Mouse (Mus musculus): Measurements from ENCODE around the gene Fam19a1. TPM values are rescaled to one million over a fixed set of nuclear protein-coding genes. Genes with fewer than 3 reads are reported as not detected.

Fam19a1 gene
- 43.5 and 46.4 TPM in 2 replicates for polyA plus RNA-seq (2014; fragmentation: Nextera tagmentation; extraction: Ambion mirVana)

DNA sequence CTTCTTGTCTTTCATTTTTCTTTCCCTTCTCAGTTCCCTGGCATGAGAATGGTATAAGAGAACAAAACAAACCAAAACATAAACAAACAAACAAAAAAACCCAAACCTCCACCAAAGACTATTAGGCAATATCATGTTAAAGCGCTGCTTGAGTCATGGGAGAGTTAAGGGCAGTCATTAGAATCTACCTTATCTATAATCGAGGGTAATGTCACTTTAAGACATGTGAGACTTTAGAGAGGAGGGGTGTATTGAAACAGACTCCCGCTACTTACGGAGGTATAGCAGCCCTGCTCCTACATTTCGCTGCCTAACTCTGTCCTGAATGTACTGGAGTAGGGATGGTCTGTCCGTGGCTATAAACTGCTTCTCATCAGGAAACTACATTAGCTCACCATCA, at the start of gene Fam19a1:
Gene Fam19a1, plus strand, starts transcription at position 301 of the 400 bp plus-strand sequence.
- no peaks in the 10 kb centered on the region for H3K9me3 ChIP-seq (ENCODE audit: control insufficient read depth, low read length)
- peak within 1 kb of the TSS; percentile 28; the same call in 1 of the 2 replicates for H3K27ac ChIP-seq (ENCODE audit: low read depth, low read length)
- H3K9ac ChIP-seq (replicated peaks; ENCODE audit: low read depth, low read length) = peak within 1 kb of the TSS; percentile 25; the same call in 1 of the 2 replicates
- ATAC-seq (ENCODE audit: low read depth) = no peak
- H3K27me3 ChIP-seq (ENCODE audit: control insufficient read depth, insufficient read depth, low read length) = no peaks in the 10 kb centered on the region
- H3K4me3 ChIP-seq (ENCODE audit: low read depth, low read length) = peak within 1 kb of the TSS; percentile 45
- H3K36me3 ChIP-seq (ENCODE audit: control insufficient read depth, insufficient read depth, low read length) = no peaks in the 10 kb centered on the region
- H3K4me1 ChIP-seq (ENCODE audit: control insufficient read depth, insufficient read depth, low read length) = peaks cover 14% of the 10 kb centered on the region
- WGBS = 27% methylated on average over 6 of the region's 6 CpGs
- peak within 1 kb of the TSS; percentile 79 for H3K4me2 ChIP-seq (ENCODE audit: low read depth, low read length)

DNA sequence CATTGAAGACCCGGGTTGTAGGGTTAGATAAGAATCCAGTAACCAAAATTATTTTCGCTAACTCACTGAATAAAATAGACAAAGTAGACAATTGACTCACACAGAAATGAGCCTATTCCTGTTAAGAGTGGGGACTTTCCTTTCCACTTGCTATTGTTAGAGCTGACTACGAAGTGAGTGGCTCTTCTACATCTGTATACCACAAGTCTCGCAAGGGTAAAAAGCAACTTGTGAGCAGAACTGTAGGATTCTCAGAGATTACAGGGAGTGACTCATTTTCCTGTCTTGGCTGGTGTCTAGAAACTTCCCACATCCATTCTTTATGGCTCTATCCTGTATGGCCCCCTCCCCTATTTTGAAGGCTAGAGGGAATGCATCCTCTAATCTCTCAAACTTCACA, 41.9 kb upstream of the Fam19a1 start:
- no peak overlapping the region for H3K9ac ChIP-seq (replicated peaks; ENCODE audit: low read depth, low read length)
- no peak overlapping the region for H3K27ac ChIP-seq (ENCODE audit: low read depth, low read length)
- WGBS = 92% methylated on average over 4 of the region's 4 CpGs
- no peaks in the 10 kb centered on the region for H3K36me3 ChIP-seq (ENCODE audit: control insufficient read depth, insufficient read depth, low read length)
- ATAC-seq (ENCODE audit: low read depth) = no peak
- H3K27me3 ChIP-seq (ENCODE audit: control insufficient read depth, insufficient read depth, low read length) = no peaks in the 10 kb centered on the region
- H3K9me3 ChIP-seq (ENCODE audit: control insufficient read depth, low read length) = no peaks in the 10 kb centered on the region
- H3K4me3 ChIP-seq (ENCODE audit: low read depth, low read length) = no peak overlapping the region
- no peaks in the 10 kb centered on the region for H3K4me1 ChIP-seq (ENCODE audit: control insufficient read depth, insufficient read depth, low read length)
- H3K4me2 ChIP-seq (ENCODE audit: low read depth, low read length) = no peak overlapping the region

DNA sequence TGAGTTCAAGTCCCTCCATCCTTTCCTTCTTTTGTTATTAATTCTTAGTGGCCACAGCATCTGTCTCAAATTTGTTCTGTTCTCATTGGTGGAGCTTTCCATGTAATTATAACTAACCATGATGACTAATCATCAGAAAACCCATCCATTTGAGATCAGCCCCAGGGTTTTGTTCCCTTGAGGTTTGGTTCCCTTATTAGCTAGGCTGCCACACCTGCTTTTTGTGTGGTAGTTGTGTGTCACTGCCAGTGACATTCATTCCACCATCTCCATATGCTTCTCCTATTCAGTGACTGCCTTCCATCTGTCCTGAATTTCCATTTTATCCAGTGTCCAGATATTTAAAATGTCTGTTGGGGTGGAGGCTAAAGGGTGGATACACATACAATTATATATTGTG, 41.4 kb upstream of the Fam19a1 start:
- Histone ChIP-seq H3K9ac (replicated peaks; ENCODE audit: low read depth, low read length) (no peak overlapping the region), H3K9me3 (ENCODE audit: control insufficient read depth, low read length) (no peaks in the 10 kb centered on the region), H3K36me3 (ENCODE audit: control insufficient read depth, insufficient read depth, low read length) (no peaks in the 10 kb centered on the region), H3K4me2 (ENCODE audit: low read depth, low read length) (no peak overlapping the region), H3K4me1 (ENCODE audit: control insufficient read depth, insufficient read depth, low read length) (no peaks in the 10 kb centered on the region), H3K27ac (ENCODE audit: low read depth, low read length) (no peak overlapping the region), H3K4me3 (ENCODE audit: low read depth, low read length) (no peak overlapping the region), H3K27me3 (ENCODE audit: control insufficient read depth, insufficient read depth, low read length) (no peaks in the 10 kb centered on the region)
- ATAC-seq (ENCODE audit: low read depth) = no peak

DNA sequence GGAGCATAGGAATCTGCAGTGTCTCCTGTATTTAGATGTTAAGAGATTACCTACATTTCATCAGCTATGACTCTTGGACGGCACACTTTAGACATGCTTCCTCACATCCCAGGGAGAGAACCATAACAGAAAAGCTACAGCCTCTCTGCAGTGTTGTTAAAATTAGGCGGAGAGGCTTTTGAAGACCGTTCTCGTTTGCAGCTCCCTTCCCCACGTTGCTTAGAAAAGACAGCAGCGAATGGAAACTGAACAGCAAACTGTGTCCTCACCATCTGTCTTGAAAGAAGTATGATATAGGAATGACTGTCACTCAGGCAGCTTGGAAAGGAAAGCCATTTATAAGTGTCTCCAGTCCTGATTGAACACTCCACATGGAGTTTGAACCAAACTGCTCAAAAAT, 23.0 kb upstream of the Fam19a1 start:
- H3K9ac ChIP-seq (replicated peaks; ENCODE audit: low read depth, low read length) = no peak overlapping the region
- H3K36me3 ChIP-seq (ENCODE audit: control insufficient read depth, insufficient read depth, low read length) = no peaks in the 10 kb centered on the region
- H3K4me1 ChIP-seq (ENCODE audit: control insufficient read depth, insufficient read depth, low read length) = no peaks in the 10 kb centered on the region
- H3K9me3 ChIP-seq (ENCODE audit: control insufficient read depth, low read length) = no peaks in the 10 kb centered on the region
- no peak for ATAC-seq (ENCODE audit: low read depth)
- no peak overlapping the region for H3K4me2 ChIP-seq (ENCODE audit: low read depth, low read length)
- H3K27ac ChIP-seq (ENCODE audit: low read depth, low read length) = no peak overlapping the region
- WGBS = 88% methylated on average over 6 of the region's 6 CpGs
- H3K4me3 ChIP-seq (ENCODE audit: low read depth, low read length) = no peak overlapping the region
- no peaks in the 10 kb centered on the region for H3K27me3 ChIP-seq (ENCODE audit: control insufficient read depth, insufficient read depth, low read length)

DNA sequence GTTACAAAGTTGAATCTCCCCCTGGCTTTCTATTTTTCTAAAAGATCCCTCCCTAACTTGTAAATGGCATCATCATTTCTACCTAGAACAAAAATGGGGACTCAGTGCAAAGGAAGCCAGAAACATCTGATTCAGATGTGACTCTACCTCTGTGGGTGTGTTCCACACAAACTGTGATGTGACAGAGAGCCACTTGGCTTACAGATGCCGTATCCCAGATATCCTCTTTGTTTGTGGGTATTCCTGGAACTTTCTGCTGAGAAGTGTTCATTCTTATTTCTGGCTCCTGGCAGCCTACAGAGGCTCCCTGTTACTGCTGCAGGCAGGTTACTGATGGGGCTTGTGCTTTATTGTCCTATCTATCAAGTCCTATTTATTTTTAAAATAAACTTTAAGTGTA, 19.2 kb upstream of the Fam19a1 start:
- no peaks in the 10 kb centered on the region for H3K27me3 ChIP-seq (ENCODE audit: control insufficient read depth, insufficient read depth, low read length)
- H3K27ac ChIP-seq (ENCODE audit: low read depth, low read length) = no peak overlapping the region
- H3K36me3 ChIP-seq (ENCODE audit: control insufficient read depth, insufficient read depth, low read length) = no peaks in the 10 kb centered on the region
- no peaks in the 10 kb centered on the region for H3K9me3 ChIP-seq (ENCODE audit: control insufficient read depth, low read length)
- no peak overlapping the region for H3K4me2 ChIP-seq (ENCODE audit: low read depth, low read length)
- no peak for ATAC-seq (ENCODE audit: low read depth)
- H3K4me3 ChIP-seq (ENCODE audit: low read depth, low read length) = no peak overlapping the region
- no peak overlapping the region for H3K9ac ChIP-seq (replicated peaks; ENCODE audit: low read depth, low read length)
- WGBS = 81% methylated on average over 1 of the region's 1 CpGs
- no peaks in the 10 kb centered on the region for H3K4me1 ChIP-seq (ENCODE audit: control insufficient read depth, insufficient read depth, low read length)

DNA sequence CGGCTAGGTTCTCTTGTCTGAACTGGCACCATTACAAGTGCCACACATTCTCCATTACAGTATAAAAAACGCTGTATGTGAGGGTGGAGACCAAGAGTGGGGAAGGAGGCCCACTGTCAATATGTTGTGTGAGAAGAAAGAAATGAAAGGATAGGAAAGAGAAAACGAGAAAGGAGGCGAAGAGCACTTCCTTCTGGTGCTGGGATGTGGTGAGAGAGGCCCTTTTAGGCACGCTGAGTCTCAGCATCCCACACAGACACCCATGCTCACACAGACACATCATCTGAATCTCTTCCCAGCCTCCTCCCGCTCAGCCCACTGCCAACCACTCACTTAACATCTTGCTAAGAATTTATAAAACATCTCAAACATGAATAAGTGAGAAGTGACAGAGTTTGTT, 14.7 kb upstream of the Fam19a1 start:
- 85% methylated on average over 6 of the region's 6 CpGs for WGBS
- no peak for ATAC-seq (ENCODE audit: low read depth)
- Histone ChIP-seq H3K27me3 (ENCODE audit: control insufficient read depth, insufficient read depth, low read length) (no peaks in the 10 kb centered on the region), H3K9ac (replicated peaks; ENCODE audit: low read depth, low read length) (no peak overlapping the region), H3K4me2 (ENCODE audit: low read depth, low read length) (no peak overlapping the region), H3K36me3 (ENCODE audit: control insufficient read depth, insufficient read depth, low read length) (no peaks in the 10 kb centered on the region), H3K4me1 (ENCODE audit: control insufficient read depth, insufficient read depth, low read length) (no peaks in the 10 kb centered on the region), H3K9me3 (ENCODE audit: control insufficient read depth, low read length) (no peaks in the 10 kb centered on the region), H3K4me3 (ENCODE audit: low read depth, low read length) (no peak overlapping the region), H3K27ac (ENCODE audit: low read depth, low read length) (no peak overlapping the region)

DNA sequence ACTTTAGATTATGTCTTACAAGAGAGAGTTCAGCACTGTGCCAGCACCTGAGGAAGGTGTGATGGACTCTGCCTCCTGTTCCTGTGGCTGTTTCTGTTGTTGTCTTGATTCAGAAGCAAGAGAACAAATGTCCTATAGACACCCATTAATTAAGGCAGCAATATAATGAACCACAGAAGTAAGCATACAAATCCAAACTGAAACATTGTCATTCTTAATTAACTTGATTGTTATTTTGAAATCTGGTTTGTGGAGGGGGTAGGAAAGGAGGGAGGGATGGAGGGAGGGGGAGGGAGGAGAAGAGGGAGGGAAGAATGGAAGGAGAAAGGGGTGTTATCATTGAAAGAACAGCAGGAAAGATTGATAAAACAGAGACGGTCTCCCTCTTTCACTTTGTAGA, 1.3 kb upstream of the Fam19a1 start:
- Histone ChIP-seq H3K4me3 (ENCODE audit: low read depth, low read length) (no peak overlapping the region), H3K9ac (replicated peaks; ENCODE audit: low read depth, low read length) (no peak overlapping the region), H3K4me2 (ENCODE audit: low read depth, low read length) (no peak overlapping the region), H3K27ac (ENCODE audit: low read depth, low read length) (no peak overlapping the region), H3K9me3 (ENCODE audit: control insufficient read depth, low read length) (no peaks in the 10 kb centered on the region), H3K36me3 (ENCODE audit: control insufficient read depth, insufficient read depth, low read length) (no peaks in the 10 kb centered on the region), H3K4me1 (ENCODE audit: control insufficient read depth, insufficient read depth, low read length) (peaks cover 14% of the 10 kb centered on the region), H3K27me3 (ENCODE audit: control insufficient read depth, insufficient read depth, low read length) (no peaks in the 10 kb centered on the region)
- no peak for ATAC-seq (ENCODE audit: low read depth)
- 90% methylated on average over 1 of the region's 1 CpGs for WGBS

DNA sequence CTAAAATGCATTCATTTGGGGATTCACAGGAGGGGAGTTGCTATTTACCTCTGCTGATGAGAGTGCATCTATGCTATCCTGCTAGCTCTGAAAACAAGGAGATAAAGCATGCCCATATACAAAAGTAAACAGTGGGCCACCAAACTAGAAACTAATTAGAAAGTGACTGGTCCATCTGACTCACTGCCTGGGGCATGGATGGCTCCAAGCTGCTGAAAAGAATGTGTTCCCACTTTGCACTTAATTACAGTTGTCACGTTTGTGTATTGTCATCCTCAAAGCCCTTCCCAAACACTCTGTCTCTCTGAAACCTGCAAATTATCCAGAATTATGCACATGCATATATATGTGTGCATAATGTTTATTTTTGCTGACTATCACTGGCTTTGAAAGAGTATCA, 1.2 kb downstream of the Fam19a1 start:
- WGBS = 8% methylated on average over 1 of the region's 1 CpGs
- H3K4me1 ChIP-seq (ENCODE audit: control insufficient read depth, insufficient read depth, low read length) = peaks cover 14% of the 10 kb centered on the region
- ATAC-seq (ENCODE audit: low read depth) = no peak
- H3K27ac ChIP-seq (ENCODE audit: low read depth, low read length) = no peak overlapping the region
- no peaks in the 10 kb centered on the region for H3K36me3 ChIP-seq (ENCODE audit: control insufficient read depth, insufficient read depth, low read length)
- H3K9ac ChIP-seq (replicated peaks; ENCODE audit: low read depth, low read length) = peak overlapping the region; percentile 25; the same call in 1 of the 2 replicates
- peak overlapping the region; percentile 45 for H3K4me3 ChIP-seq (ENCODE audit: low read depth, low read length)
- H3K9me3 ChIP-seq (ENCODE audit: control insufficient read depth, low read length) = no peaks in the 10 kb centered on the region
- peak overlapping the region; percentile 79 for H3K4me2 ChIP-seq (ENCODE audit: low read depth, low read length)
- H3K27me3 ChIP-seq (ENCODE audit: control insufficient read depth, insufficient read depth, low read length) = no peaks in the 10 kb centered on the region

DNA sequence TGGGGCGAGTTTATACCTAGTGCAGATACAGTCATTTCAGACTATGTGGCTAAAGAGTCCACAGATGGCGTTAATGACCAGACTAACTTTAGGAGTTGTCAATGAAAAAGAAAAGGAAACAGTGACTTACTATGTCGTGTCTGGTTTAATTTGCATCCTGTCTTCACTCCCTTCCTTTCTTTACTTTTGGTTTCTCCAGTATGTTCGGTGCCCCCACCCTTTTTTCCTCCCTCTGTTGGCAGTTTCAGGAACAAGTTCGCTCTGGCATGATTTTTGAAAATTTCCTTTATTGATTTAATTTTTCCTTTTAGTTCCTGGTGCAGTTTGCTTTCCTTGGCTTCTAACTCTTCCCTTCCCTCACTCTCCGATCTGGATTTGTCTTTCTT, 3.2 kb downstream of the Fam19a1 start:
- peak overlapping the region; percentile 45 for H3K4me3 ChIP-seq (ENCODE audit: low read depth, low read length)
- 9% methylated on average over 6 of the region's 6 CpGs for WGBS
- peak overlapping the region; percentile 63; the same call in 1 of the 2 replicates for H3K27ac ChIP-seq (ENCODE audit: low read depth, low read length)
- no peaks in the 10 kb centered on the region for H3K9me3 ChIP-seq (ENCODE audit: control insufficient read depth, low read length)
- H3K4me1 ChIP-seq (ENCODE audit: control insufficient read depth, insufficient read depth, low read length) = peaks cover 14% of the 10 kb centered on the region
- H3K27me3 ChIP-seq (ENCODE audit: control insufficient read depth, insufficient read depth, low read length) = no peaks in the 10 kb centered on the region
- peak overlapping the region; percentile 79 for H3K4me2 ChIP-seq (ENCODE audit: low read depth, low read length)
- H3K36me3 ChIP-seq (ENCODE audit: control insufficient read depth, insufficient read depth, low read length) = no peaks in the 10 kb centered on the region
- H3K9ac ChIP-seq (replicated peaks; ENCODE audit: low read depth, low read length) = peak overlapping the region; percentile 57
- no peak for ATAC-seq (ENCODE audit: low read depth)
